Mouse (Mus musculus) heart, adult 9 months (tissue): ENCODE measurements around the gene Prdm16.

Experiments
- DNase-seq, 2 experiments: peaks; one replicate each; pipeline ENCODE4 v3.0.0; 2022; ENCODE audit warnings: low spot score in 2 of 2

Gene Prdm16

DNA sequence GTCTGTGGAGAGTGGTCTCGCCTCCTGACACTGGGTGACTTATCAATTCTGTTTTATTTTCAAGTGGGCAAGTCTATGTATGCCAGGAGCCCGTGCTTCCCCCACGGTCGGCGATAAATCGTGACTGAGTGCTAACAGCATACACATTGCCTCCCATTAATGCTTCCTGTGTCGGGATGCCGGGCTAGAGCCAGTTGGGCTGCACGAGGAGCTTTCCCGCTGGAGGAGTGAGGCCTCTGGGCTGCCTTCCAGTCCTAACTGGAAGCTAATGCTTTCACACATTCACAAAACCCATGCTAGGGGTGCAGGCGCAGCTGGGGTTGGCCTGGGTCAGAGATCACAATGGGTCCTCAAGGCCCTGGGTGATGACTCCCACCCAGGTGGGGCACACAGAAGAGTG is 212.0 kb downstream of the Prdm16 start:
- DNase-seq, result peak in 1 of 2 experiments; percentile 31

DNA sequence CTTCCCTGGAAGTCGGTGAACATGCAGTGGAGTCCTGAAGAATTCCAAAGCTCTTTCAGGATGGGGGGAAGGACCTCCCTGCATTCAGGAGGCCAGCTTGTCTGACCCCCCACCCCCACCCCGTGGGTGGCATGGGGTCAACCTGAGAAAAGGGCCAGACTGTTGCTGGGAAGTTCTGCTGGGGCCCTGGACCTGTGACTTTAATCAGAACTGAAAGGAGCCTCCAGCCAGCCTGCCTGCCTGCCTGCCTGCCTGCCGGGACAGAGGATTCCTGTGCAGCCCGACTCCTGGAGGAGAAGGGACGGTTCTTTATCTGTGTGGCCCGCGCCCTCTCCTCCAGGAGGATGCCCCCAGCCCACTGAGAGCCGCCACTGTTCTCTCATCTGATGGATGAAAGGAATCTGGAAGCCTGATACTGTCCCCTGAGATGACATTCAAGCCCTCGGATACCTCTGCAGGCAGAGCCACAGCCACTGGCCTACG is 214.2 kb downstream of the Prdm16 start:
- DNase-seq, result no peak

DNA sequence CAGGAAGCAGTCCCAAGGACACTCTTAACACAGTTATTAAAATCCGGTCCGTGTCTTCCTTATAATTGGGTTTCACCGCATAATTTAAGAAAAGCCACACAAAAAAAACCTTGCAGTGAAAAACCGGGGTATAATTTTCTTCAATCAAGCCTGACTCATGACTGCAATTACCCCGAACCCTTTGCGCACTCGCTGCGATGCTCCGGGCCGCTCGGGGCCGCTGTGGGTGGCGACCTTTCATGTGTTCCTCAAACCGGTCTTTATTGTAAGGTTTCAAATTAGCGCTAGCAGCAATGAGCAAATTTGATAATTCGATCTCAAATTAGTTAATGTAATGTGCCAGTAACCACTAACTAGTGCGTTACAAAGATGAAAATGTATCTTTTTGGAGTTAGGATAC is 215.9 kb downstream of the Prdm16 start:
- DNase-seq, result no peak

DNA sequence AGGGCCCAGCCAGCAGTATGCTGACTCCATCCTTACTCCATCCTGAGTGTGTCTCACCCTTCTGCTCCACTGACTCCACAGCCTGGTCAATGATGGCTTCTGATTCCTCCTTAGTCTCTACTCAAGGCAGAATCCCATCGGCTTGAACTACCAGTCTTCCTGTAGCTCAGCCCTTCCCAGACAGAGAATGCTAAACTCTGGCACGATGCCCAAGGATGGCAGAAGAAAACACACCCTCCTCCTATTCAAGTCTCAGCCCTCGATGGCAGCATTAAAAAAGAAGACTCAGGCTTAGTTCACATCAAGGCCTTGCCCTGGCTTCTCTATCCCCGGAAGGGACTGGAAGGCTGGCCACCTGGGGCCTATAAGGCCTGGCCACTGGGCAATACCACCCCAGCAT is 216.9 kb downstream of the Prdm16 start:
- no peak for DNase-seq

DNA sequence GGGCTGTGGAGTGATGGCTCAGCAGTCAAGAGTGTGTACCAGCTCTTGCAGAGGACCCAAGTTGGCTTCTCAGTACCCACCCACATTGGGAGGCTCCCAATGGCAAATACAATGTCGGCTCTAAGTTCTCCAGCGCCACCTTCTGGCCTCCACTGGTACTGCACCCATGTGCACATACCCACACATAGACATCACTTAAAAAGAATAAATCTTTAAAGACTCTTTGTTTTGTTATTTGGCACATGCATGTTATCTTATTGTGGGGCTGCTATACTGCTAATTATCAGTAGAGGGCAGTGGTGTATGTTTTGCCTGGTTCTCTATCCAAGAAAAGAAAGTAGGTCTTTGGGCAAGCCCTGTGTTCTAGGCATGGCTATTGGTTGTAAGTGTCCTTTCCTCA is 217.7 kb downstream of the Prdm16 start:
- no peak for DNase-seq

DNA sequence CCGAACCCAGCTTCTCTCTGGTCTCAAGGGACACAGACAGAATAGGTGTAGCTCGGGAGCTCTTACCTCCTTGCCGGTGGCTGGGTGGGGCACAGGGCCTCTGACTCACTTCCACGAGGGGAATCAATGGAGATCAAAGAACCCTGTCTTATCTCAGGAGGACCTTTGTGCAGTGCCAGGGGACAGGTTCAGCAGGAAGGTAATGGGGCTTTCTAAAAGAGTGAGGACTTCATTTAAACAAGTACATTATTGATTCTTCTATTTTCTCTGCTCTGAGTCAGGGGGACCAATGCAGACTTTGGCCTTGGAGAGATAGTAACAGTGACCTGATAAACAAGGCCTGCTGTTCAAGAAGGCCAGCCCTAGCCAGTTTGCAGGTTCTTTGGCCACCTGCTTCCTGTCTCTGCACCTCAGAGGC is 218.3 kb downstream of the Prdm16 start:
- DNase-seq, result no peak

DNA sequence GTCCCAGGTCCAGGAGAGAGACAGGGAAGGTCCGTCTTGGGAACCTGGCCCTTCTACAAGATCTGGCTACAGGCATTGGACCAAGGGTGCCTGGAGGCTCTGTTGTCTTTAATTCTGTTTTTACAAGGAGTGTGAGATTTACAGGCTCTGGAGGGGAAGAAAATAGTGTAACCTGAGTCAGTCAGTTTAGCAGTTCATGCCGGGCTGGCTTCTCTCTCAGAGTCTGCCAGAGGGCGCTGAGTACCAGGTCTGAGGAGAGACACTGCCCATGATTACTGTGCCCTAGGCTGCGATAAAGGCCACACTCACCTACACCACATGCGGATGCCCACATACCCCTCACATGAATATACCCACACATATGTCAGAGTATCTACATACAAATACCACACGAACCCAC is 219.9 kb downstream of the Prdm16 start:
- DNase-seq, result no peak

DNA sequence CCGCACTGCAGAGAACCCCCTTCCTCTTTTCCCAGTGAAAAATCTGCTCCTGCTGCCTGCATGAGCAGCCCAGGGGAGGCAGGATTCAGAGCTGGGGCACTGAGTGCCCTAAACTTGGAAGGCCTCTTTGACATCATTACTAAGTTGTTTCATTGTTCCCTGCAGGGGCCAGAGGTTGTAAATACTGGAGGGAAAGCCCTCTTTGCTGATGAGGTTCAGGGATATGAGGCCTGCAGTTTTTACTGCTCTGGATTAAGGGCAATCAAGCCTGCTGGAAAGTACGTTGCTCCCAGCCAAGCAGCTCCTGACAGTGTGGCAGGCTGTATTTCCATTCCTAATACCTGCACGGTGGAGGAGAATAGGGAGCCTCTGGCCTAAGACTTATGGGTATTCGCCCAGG is 221.8 kb downstream of the Prdm16 start:
- no peak for DNase-seq

DNA sequence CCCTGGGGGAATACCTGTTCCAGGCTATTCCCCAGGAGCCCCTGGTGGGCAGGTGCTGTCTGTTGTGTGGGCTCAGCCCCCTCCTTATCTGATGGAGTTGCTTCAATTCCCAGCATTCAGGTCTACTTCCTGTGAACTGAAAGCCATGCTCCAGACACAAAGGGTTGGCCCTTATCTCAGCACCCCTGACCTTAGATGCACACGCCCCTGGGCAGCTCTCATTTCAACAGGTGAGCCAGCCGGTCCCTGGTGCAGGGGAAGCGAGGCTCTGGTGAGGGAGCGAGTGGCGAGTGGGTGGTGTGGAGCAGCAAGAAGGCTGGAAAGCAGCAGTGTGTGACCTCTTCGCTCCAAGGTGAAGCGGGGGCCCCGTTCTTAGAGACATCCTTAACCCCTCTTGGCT is 226.1 kb downstream of the Prdm16 start:
- DNase-seq, result no peak

DNA sequence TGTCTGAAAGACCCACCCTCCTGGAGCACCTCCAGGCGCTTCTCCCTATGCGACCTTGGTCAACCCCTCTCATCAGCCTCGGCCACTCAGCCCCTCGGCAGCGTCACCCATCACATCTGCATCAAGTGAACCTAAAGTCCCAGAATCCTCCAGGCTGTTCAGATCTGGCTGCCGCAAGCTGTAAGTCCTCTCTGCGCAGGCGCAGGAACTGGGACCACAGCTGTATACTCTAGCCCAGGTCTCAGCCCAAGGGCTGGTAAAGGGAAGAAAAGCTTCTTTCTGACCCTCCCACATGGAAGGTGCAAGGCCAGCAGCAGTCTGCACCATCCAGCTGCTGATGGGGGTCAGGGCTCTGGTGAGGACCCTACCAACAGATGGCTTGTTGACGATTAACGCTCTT is 226.8 kb downstream of the Prdm16 start:
- no peak for DNase-seq

DNA sequence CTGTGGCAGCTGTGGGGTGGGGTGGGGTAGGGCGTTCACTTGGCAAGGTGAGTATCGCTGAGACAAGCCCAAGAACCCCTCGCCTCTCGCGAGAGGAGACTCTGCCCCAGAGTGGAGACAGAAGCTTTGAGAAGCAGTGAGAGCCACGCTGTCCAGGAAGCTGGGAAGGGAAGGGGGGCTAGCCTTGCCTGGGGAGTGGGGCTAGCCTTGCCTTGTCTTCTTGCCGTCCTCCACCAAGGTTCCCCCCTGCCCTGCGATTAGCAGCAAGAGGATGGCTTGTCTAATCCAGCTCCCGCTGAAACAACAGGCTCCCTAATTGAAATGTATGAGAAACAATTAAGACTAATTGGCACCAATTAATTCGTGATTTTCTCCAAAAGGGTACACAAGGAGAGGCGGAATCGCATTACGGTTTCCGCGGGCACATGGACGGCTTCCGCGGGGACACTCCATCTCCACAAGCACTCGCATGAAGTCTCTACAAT is 227.4 kb downstream of the Prdm16 start:
- no peak for DNase-seq

DNA sequence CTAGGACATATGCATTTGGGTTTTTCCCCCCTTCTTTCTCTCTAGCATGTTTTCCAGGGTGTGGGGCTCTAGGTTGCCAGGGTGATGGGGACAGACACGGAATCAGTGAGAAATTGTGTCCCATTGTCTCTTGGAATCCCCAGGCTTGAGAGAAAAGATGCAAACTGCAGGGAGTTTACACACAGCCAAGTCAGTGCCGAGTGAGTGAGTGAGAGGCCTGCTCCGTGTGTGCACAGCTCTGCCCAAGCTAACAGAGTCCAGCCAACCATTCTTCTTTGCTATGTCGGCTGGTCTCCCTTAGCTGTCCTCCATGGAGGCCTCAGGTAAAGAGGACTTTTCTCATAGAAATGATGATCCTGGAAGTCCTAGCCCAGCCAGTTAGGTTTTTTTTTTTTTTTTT is 233.7 kb downstream of the Prdm16 start:
- no peak for DNase-seq

DNA sequence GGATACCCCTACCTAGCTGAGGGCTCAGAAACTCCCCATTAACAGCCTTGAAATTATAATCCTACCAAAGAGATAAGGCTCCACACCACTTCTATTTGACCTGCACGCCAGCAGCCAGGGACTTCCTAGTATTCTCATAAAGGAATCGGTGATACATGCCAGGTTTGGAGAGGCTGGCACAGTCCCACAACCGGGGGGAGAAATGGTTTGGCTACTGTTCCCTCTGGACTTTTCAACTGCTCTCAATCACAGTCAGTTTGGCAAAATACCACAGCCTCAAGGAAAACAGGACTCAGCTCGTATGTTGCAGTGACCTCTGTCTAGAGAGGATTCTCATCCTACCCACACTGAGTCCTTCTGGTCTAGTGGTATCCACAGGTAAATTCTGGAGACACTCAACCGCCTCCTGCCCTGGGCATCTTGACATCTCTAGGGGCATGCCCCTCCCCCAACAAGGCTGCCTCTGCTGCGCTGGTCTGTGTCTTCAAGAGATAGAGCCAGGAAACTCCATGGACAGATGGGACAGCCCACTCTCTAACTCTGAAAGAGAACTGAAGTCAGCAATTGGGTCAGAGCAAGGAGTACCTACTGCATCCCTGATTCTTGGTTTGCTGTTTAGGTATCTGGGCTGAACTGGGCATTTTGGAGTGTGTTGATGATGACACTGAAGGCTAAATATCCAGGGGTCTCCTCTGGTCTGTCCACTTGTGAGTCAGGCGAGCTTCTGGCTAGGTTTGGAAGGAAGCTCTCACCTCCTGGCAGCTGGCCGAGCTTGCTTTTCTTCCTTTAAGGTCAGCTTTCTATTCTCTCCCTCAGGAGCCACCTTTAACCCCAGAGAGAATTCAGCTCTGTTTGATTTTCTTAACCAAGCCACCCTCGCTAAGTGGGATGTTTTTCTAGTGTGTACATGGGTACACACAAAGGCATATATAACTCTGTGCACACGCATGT is 234.4 kb downstream of the Prdm16 start:
- peak; percentile 29 to 64 for DNase-seq

DNA sequence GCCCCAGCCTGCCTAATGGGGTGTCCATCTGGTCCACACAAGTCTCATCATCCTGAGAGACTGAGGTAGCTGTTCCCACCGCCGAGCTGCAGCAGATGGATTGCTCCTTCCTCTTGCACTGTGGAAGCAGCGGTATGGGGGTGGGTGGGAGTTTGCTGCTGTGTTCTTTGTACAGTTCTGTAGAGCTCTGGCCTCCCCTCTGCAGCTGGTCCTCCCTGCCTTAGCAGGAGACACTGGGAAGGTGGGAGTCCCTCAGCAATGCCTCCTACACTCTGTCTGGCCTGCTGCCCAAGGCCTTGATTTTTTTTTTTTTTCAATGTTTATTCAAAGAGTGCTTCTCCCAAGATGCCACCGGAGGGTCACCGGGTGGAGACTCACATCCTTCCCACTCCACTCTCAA is 235.3 kb downstream of the Prdm16 start:
- no peak for DNase-seq

DNA sequence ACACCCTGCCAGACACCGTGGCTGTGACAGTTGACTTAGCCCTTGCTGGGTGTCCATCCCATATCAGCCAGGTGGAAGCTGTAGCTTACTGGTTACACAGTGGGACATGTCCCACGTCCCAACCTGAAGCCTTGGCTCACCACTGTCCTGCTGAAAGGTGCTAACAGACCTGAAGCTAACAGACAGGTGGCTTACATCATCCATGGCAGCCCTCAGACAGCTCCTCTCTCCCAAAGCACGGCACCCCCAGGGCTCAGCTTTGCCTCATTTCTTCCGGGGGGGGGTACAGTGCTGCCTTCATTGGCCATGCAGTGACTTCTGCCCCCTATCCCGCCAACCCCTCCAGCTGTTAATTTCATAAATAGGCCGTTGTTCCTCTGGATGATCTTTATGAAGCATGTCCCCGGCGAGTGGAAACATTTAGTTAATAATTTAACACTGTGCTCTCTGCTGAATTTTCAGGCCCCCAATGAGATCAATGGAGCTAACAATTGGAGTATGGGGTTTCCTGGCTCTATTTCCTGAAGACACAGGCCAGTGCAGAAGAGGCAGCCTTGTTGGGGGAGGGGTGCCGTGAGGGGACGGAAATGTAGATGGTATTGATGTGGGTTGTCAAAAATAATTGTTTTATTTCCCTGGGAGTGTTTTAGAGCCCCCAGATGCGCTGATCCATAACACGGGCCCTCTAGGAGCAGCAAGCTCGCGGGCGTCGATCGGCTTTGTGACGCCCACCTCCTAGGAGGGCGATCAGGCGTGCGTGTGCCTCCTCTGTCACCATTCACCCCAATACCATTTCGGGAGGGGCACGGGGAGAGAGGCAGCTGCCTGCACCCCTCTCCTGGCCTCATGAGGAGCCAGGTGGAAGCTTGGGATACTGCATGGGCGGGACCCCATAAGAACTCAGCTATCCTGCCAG is 236.2 kb downstream of the Prdm16 start:
- no peak for DNase-seq

DNA sequence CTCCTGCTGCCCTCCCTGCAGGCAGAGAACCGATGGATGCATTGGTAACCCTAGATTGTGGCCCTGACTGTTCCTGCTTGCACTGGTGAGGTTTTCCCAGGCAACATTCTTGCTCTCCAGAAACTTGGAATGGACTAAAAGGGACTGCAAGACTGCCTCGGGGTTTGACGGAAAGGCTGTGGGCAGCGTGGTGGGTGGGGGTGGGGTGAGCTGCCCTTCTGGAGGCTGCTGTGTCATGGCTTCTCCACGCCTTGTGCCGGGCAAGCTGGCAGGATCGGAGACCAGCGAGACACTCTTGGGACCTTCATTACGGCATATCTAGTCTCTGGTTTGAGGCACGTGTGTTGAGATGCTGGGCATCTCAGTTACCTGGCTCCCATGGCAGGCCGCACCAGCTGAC is 237.0 kb downstream of the Prdm16 start:
- no peak for DNase-seq

DNA sequence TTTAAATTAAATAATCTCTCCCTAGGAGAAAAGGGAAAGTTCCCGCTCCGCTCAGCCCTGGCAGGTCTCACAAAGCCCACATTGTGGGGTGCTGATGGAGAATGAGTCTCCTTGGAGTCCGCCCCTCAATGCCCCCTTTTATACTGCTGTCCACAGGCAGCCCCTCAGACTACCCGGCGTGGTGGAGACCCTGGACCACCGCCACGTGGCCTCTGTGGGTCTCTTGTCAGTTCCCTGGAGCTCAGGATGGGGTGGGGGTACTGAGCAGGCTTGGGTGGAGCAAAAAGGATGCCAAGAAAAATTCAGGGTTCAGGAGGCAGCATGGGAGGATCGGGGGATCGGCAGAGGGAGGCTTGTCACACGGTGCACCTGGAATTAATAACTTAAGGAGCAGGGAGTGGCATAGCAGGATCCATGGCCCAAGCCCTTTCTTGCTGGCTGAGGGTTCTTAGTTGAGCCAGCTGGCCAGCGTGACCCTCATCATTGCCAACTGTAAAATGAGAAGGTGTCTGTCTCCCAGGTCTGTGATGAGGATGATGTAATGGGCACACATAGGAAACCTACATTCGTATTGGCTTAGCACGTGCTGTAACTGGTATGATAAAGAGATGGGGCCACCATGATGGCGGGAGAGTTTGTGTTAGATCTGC is 239.9 kb downstream of the Prdm16 start:
- DNase-seq, result peak in 1 of 2 experiments; percentile 13

DNA sequence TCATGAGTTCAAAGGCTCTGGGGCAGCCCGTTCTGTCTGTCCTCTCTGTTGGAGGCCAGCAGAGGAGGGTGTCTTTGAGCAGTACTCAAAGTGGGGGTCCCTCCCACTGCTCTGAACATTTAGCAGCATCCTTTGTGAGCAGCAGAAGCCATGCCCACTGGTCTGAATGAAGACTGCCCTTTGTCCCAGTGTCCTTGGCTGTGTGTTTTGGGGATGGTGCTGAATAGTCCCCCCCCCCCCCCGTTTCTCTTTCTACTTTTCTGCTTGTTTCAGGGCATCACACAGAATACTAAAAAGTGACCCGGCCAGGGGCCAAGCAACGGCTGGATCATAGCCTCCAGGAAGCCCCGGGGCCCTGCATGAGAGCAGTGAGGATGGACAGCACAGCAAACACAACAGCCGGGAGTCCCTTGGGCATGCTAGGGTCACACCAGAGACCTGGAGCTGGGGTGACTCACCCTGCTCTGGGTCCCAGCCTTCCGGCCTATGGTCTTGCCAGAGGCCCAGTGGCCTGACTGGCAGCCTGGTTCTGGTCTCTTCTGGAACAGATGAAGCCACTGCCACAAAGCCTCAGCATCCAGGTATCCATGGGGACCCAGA is 242.4 kb downstream of the Prdm16 start:
- no peak for DNase-seq

DNA sequence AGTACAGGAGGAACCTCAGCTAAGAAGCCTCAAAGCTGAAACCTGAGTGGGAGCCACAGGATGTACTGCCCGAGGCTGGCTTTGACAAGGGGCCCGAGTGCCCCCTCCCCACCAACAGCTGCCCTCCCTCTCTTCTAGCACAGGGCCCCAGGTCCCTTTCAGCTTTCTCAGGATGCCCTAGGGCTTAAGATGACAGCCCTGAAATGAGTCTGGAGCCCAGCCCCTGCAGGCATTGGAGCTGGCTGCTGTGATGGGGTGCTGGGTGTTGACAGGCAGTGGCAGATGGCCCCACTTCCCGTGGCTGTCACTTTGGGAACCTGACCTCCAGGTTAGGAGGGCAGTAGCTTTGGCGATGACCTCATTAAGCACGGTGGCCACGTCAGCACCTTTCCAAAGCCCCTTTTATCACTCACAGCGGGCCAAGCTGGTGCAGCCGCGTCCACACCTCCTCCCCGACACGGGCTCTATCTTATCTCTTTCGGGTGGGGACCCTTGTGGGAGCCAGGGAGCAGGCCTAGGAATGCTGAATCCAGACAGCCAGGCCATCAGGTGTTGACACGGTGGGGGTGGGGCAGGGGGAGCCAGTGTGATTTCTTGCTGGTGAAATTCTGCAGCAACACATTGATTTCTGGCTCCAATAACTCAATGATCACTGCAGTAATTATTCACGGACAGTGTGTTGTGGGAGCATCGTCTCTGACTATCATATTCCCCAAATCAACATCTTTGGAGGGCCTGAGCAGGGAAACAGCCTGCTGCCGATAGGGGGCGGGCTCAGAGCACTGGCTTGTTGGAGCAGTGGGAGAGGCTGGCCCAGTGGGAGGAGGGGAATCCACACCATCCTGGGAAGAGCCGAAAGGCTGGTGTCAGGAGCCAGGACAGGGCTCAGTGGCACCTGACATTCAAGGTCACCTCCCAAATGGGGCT is 243.2 kb downstream of the Prdm16 start:
- peak; percentile 22 to 59 for DNase-seq

DNA sequence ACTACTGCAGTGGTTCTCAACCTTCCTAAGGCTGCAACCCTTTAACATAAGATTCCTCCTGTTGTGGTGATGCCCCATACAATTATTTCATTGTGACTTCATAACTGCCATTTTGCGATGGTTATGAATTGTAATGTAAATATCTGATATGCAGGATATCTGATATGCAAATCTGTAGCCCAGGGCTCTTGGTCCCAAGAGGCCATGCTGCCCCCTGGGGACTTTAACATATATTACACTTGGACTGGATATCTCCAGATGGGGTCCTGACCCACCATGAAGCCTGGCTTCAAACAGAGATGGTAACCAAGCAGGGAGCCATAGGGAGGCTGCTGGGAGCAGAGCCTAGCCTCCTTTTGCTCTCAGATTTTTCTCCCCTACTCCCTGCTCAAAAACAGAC is 244.0 kb downstream of the Prdm16 start:
- no peak for DNase-seq
